Mouse (Mus musculus): Measurements from ENCODE around the gene Lin52. TPM values are rescaled to one million over a fixed set of nuclear protein-coding genes. Genes with fewer than 3 reads are reported as not detected.

Gene Lin52
- polyA plus RNA-seq, 1 experiment from 2014 or later = 20.2 TPM

DNA sequence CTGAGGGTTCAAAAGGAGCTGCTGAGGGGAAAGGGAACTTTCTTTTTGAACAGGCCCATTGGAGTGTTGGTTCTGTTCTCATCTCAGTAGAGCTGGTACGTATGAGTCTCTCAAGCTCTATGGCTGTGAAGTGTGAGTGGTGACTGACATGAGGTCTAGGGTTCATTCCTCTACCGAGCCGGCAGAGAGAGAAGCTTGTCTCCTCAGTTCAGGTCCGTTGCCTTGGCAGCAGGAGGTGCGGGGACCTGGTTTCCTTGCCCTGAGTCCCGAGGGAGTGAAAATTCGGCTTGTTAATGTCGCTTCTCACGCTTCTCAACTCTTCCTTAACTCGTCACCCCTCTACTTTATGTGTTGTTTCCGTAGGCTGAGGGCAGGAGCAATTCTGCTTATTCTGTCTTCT, 579 bp downstream of the Lin52 start:
- no peaks in the 10 kb centered on the region for H3K27me3 ChIP-seq (replicated peaks; ENCODE audit: control insufficient read depth, insufficient read depth, low read length)
- DNase-seq (ENCODE audit: low spot score) (no peak), ATAC-seq (replicated peaks; ENCODE audit: low FRiP score) (no peak)
- H3K4me2 ChIP-seq = peak overlapping the region; percentile 82
- peak overlapping the region; percentile 88 for H3K4me3 ChIP-seq (ENCODE audit: low read depth, low read length)
- H3K36me3 ChIP-seq (ENCODE audit: control insufficient read depth, insufficient read depth, low read length) = no peaks in the 10 kb centered on the region
- 4% methylated on average over 11 of the region's 11 CpGs for WGBS
- peaks cover 16% of the 10 kb centered on the region for H3K4me1 ChIP-seq (replicated peaks; ENCODE audit: control insufficient read depth, insufficient read depth, low read length)
- H3K9ac ChIP-seq (ENCODE audit: low read depth, low read length) = peak overlapping the region; percentile 85
- peak overlapping the region; percentile 70 for H3K27ac ChIP-seq (ENCODE audit: low read depth, low read length)
- H3K9me3 ChIP-seq (ENCODE audit: control insufficient read depth, low read length) = no peaks in the 10 kb centered on the region

DNA sequence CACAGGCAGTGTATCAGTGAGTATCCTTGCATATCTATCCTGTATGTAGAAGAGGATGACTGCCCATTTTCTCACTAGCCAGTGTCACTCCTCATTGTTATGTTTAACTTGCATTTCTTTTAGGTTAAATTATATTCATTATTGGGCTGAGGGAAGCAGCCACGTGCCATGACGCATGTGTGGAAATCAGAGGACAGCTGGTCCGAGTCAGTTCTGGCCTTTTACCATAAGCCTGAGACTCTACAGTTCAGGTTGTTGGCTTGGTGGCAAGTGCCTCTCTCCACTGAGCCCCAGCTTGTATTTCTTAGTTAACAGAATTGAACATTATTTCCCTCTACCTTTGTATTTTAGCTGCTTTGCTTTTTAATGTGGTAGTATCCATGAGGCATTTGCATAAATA, 5.7 kb downstream of the Lin52 start:
- peaks cover 2% of the 10 kb centered on the region; the same call in 1 of the 2 replicates for H3K9me3 ChIP-seq (ENCODE audit: control insufficient read depth, low read length)
- H3K27me3 ChIP-seq (replicated peaks; ENCODE audit: control insufficient read depth, insufficient read depth, low read length) = no peaks in the 10 kb centered on the region
- no peak for ATAC-seq (replicated peaks; ENCODE audit: low FRiP score)
- H3K4me2 ChIP-seq = no peak overlapping the region
- no peak overlapping the region for H3K4me3 ChIP-seq (ENCODE audit: low read depth, low read length)
- WGBS = 92% methylated on average over 3 of the region's 3 CpGs
- peaks cover 13% of the 10 kb centered on the region for H3K4me1 ChIP-seq (replicated peaks; ENCODE audit: control insufficient read depth, insufficient read depth, low read length)
- peaks cover 25% of the 10 kb centered on the region for H3K36me3 ChIP-seq (ENCODE audit: control insufficient read depth, insufficient read depth, low read length)
- H3K27ac ChIP-seq (ENCODE audit: low read depth, low read length) = no peak overlapping the region
- no peak overlapping the region for H3K9ac ChIP-seq (ENCODE audit: low read depth, low read length)
- no peak for DNase-seq (ENCODE audit: low spot score)

DNA sequence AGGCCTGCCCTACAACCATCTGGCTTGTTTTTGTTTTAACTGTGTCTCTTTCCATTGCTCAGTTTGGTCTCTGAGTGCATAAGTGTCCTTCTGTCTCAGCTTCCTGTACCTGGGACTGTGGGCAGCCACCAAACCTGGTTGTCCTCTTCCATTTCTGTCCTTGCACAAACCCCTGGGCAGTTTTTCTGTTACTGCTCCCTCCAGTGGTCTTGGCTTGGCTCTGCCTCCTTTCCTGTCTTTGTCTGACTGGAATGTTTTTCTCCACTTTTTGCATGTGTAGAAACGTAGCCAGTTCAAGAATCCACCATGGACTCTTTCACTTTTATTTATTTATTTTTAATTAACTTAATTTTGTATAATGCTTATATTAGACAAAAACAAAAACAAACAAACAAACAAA, 8.6 kb downstream of the Lin52 start:
- ATAC-seq (replicated peaks; ENCODE audit: low FRiP score) = no peak
- Histone ChIP-seq H3K9ac (ENCODE audit: low read depth, low read length) (no peak overlapping the region), H3K36me3 (ENCODE audit: control insufficient read depth, insufficient read depth, low read length) (peaks cover 29% of the 10 kb centered on the region), H3K27me3 (replicated peaks; ENCODE audit: control insufficient read depth, insufficient read depth, low read length) (no peaks in the 10 kb centered on the region), H3K27ac (ENCODE audit: low read depth, low read length) (no peak overlapping the region), H3K9me3 (ENCODE audit: control insufficient read depth, low read length) (peaks cover 2% of the 10 kb centered on the region; the same call in 1 of the 2 replicates), H3K4me1 (replicated peaks; ENCODE audit: control insufficient read depth, insufficient read depth, low read length) (no peaks in the 10 kb centered on the region), H3K4me2 (no peak overlapping the region), H3K4me3 (ENCODE audit: low read depth, low read length) (no peak overlapping the region)
- DNase-seq (ENCODE audit: low spot score) = no peak
- 64% methylated on average over 1 of the region's 1 CpGs for WGBS

DNA sequence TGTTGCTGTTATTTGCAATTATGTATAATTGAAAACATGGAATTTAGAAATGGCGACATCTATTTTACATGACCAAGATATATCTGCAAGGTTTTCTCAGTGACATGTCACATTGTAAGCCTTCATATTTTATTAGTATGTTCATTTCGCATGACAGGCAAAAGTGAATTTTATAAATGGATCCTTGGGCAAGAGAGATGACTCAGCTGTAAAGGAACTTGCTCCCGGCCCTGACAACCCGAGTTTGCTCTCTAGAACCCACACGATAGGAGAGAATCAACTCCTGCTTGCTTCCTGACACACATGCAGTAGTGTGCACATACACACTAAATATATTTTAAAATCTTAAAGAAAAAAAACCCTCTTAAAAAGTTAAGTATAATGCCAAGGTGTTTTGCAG, 10.2 kb downstream of the Lin52 start:
- H3K27me3 ChIP-seq (replicated peaks; ENCODE audit: control insufficient read depth, insufficient read depth, low read length) = no peaks in the 10 kb centered on the region
- H3K4me1 ChIP-seq (replicated peaks; ENCODE audit: control insufficient read depth, insufficient read depth, low read length) = no peaks in the 10 kb centered on the region
- H3K9ac ChIP-seq (ENCODE audit: low read depth, low read length) = no peak overlapping the region
- no peak overlapping the region for H3K4me2 ChIP-seq
- no peak overlapping the region for H3K4me3 ChIP-seq (ENCODE audit: low read depth, low read length)
- WGBS = 89% methylated on average over 5 of the region's 5 CpGs
- H3K9me3 ChIP-seq (ENCODE audit: control insufficient read depth, low read length) = peaks cover 2% of the 10 kb centered on the region; the same call in 1 of the 2 replicates
- DNase-seq (ENCODE audit: low spot score) (no peak), ATAC-seq (replicated peaks; ENCODE audit: low FRiP score) (no peak)
- H3K27ac ChIP-seq (ENCODE audit: low read depth, low read length) = no peak overlapping the region
- H3K36me3 ChIP-seq (ENCODE audit: control insufficient read depth, insufficient read depth, low read length) = peaks cover 29% of the 10 kb centered on the region

DNA sequence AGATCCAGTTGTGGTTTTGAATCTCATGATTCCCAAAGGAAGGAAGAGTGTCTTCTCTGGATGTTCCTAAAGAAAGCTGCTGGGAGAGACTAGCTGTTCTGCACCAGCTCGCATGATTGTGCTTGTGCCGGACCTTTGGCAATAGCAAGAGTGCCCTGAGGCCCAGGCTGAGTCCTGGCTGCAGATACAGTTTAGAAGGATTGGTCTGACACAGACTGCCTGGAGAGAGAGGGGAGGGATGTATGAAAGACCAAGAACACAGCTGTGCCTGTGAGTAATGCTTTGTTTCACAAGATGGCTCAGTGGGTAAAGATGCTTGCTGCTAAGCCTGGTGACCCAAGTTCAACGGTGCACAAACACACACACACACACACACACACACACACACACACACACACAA, 11.6 kb downstream of the Lin52 start:
- Histone ChIP-seq H3K27ac (ENCODE audit: low read depth, low read length) (no peak overlapping the region), H3K4me2 (no peak overlapping the region), H3K9me3 (ENCODE audit: control insufficient read depth, low read length) (peaks cover 2% of the 10 kb centered on the region; the same call in 1 of the 2 replicates), H3K4me1 (replicated peaks; ENCODE audit: control insufficient read depth, insufficient read depth, low read length) (no peaks in the 10 kb centered on the region), H3K27me3 (replicated peaks; ENCODE audit: control insufficient read depth, insufficient read depth, low read length) (no peaks in the 10 kb centered on the region), H3K4me3 (ENCODE audit: low read depth, low read length) (no peak overlapping the region), H3K9ac (ENCODE audit: low read depth, low read length) (no peak overlapping the region), H3K36me3 (ENCODE audit: control insufficient read depth, insufficient read depth, low read length) (peaks cover 21% of the 10 kb centered on the region)
- ATAC-seq (replicated peaks; ENCODE audit: low FRiP score) (no peak), DNase-seq (ENCODE audit: low spot score) (no peak)
- WGBS = 85% methylated on average over 3 of the region's 3 CpGs

DNA sequence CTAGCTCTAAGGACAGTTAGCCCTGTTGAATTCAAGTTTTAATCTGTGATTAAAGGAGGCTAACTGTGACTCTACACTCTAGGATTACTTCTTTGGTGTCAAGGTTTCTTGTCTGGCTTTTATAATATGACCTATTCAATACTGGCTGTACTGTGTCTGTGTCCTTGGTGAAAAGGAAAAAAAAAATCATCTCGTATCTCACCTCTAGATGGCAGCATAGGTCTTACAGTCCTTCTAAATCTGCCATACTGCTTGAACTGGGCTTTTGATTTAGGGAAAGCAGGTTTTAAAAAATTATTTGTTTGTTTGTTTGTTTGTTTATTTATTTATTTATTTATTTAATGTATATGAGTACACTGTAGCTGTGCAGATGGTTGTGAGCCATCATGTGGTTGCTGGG, 17.5 kb downstream of the Lin52 start:
- ATAC-seq (replicated peaks; ENCODE audit: low FRiP score) (no peak), DNase-seq (ENCODE audit: low spot score) (no peak)
- Histone ChIP-seq H3K9ac (ENCODE audit: low read depth, low read length) (no peak overlapping the region), H3K36me3 (ENCODE audit: control insufficient read depth, insufficient read depth, low read length) (no peaks in the 10 kb centered on the region), H3K4me2 (no peak overlapping the region), H3K4me1 (replicated peaks; ENCODE audit: control insufficient read depth, insufficient read depth, low read length) (no peaks in the 10 kb centered on the region), H3K27me3 (replicated peaks; ENCODE audit: control insufficient read depth, insufficient read depth, low read length) (no peaks in the 10 kb centered on the region), H3K27ac (ENCODE audit: low read depth, low read length) (no peak overlapping the region), H3K9me3 (ENCODE audit: control insufficient read depth, low read length) (no peaks in the 10 kb centered on the region), H3K4me3 (ENCODE audit: low read depth, low read length) (no peak overlapping the region)
- WGBS = 0% methylated on average over 1 of the region's 1 CpGs

DNA sequence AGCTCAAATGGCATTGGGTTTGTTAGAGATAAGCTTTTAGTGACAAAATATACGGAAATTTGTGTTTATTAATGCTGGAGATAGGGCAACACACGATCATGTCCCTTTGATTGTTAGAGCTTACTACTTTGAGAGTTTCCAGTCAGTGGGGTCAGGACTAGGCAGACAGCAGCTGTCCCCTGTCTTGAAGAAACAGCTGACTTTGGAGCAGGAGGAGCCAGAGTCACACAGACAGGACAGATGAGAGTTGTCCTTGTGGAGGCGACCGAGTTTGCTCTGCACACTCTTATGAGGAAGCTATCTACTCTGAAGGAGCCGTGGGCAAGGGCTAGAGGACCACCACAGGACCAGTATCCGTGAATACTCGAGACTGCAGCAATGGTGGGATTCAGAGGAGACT, 27.7 kb downstream of the Lin52 start:
- no peaks in the 10 kb centered on the region for H3K27me3 ChIP-seq (replicated peaks; ENCODE audit: control insufficient read depth, insufficient read depth, low read length)
- ATAC-seq (replicated peaks; ENCODE audit: low FRiP score) = no peak
- H3K9ac ChIP-seq (ENCODE audit: low read depth, low read length) = no peak overlapping the region
- no peak for DNase-seq (ENCODE audit: low spot score)
- H3K9me3 ChIP-seq (ENCODE audit: control insufficient read depth, low read length) = no peaks in the 10 kb centered on the region
- no peak overlapping the region for H3K4me3 ChIP-seq (ENCODE audit: low read depth, low read length)
- WGBS = 86% methylated on average over 7 of the region's 7 CpGs
- no peaks in the 10 kb centered on the region; the same call in 1 of the 2 replicates for H3K4me1 ChIP-seq (replicated peaks; ENCODE audit: control insufficient read depth, insufficient read depth, low read length)
- H3K4me2 ChIP-seq = no peak overlapping the region
- no peaks in the 10 kb centered on the region for H3K36me3 ChIP-seq (ENCODE audit: control insufficient read depth, insufficient read depth, low read length)
- no peak overlapping the region for H3K27ac ChIP-seq (ENCODE audit: low read depth, low read length)

DNA sequence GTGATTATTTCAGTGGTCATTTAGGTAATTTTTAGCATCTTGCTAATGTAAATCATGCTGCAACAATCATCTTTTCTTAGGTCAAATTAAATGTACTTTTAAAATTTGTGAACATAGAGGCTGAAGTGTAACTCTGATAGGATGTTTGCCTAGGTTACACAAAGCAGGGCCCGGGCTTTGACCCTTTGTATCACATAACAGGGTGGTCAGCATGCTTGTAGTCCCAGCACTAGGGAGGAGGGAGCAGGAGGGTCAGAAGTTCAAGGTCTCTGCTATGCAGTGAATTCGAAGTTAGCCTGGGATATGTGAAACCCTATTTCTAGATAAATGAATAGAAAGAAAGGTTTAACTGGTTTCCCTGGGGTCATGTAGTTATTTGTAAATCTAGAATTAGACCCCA, 30.0 kb downstream of the Lin52 start:
- ATAC-seq (replicated peaks; ENCODE audit: low FRiP score) (no peak), DNase-seq (ENCODE audit: low spot score) (no peak)
- Histone ChIP-seq H3K9ac (ENCODE audit: low read depth, low read length) (no peak overlapping the region), H3K27ac (ENCODE audit: low read depth, low read length) (no peak overlapping the region), H3K4me3 (ENCODE audit: low read depth, low read length) (no peak overlapping the region), H3K27me3 (replicated peaks; ENCODE audit: control insufficient read depth, insufficient read depth, low read length) (no peaks in the 10 kb centered on the region), H3K36me3 (ENCODE audit: control insufficient read depth, insufficient read depth, low read length) (no peaks in the 10 kb centered on the region), H3K9me3 (ENCODE audit: control insufficient read depth, low read length) (no peaks in the 10 kb centered on the region), H3K4me1 (replicated peaks; ENCODE audit: control insufficient read depth, insufficient read depth, low read length) (no peaks in the 10 kb centered on the region; the same call in 1 of the 2 replicates), H3K4me2 (no peak overlapping the region)
- WGBS = 60% methylated on average over 2 of the region's 2 CpGs

DNA sequence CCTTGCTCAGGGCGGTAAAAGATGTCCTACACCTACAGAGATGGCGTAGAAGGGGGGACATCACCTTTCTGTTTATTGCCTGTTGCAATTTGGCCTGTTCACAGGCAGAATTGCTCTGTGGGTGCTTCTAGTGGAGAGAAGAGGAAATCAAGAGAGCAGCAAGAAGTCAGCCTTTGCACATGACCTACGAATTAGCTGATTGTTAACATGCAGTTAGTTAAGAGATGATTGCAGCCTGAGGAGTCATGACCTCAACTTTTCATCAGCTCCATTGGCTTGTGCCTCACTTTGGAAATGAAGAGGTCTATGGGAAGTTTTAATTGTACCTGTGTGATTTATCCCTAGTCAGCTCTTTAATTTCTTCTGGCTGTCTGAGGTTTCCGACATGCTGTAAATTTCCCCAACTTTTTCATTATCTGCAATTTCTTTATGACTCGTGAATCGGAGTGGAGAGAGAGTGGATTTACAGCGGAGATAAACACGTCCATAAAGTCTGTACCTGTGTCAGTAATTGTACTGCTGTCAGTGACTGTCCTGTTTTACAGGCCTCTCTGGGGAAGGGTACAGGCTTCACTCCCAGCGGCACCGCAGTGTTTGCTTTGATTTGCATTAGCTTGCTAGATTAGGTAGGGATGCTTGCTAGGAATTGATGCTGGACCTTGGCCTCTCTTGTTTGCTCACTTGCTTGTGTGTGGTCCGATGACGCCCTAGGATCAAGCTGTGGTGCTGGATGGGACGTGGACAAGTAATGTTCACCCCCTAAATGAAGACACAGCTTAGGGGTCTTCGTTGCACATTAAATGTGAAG, 31.8 kb downstream of the Lin52 start:
- H3K4me2 ChIP-seq = no peak overlapping the region
- ATAC-seq (replicated peaks; ENCODE audit: low FRiP score) (peak; percentile 31), DNase-seq (ENCODE audit: low spot score) (no peak)
- WGBS = 82% methylated on average over 14 of the region's 14 CpGs
- H3K27ac ChIP-seq (ENCODE audit: low read depth, low read length) = no peak overlapping the region
- H3K4me3 ChIP-seq (ENCODE audit: low read depth, low read length) = no peak overlapping the region
- H3K4me1 ChIP-seq (replicated peaks; ENCODE audit: control insufficient read depth, insufficient read depth, low read length) = peaks cover 4% of the 10 kb centered on the region; the same call in 1 of the 2 replicates
- no peak overlapping the region for H3K9ac ChIP-seq (ENCODE audit: low read depth, low read length)
- no peaks in the 10 kb centered on the region for H3K9me3 ChIP-seq (ENCODE audit: control insufficient read depth, low read length)
- H3K36me3 ChIP-seq (ENCODE audit: control insufficient read depth, insufficient read depth, low read length) = no peaks in the 10 kb centered on the region
- no peaks in the 10 kb centered on the region for H3K27me3 ChIP-seq (replicated peaks; ENCODE audit: control insufficient read depth, insufficient read depth, low read length)

Data from liver, embryonic 11.5 days (tissue).